Mouse (Mus musculus) heart, postnatal 14 days (tissue): Measurements from ENCODE around the gene Ephx3. TPM values are rescaled to one million over a fixed set of nuclear protein-coding genes. Genes with fewer than 3 reads are reported as not detected.

Experiments used
- total RNA-seq, 2 experiments: library from RNA; stranded (reverse); gene quantifications; 2 replicates each; pipeline ENCODE4 v1.2.3; 2021

Gene Ephx3
- total RNA-seq, 2 experiments from 2014 or later = 0.88 to 0.95 TPM

Other genes starting within 250 kb of the Ephx3 start
- 1 to 10 TPM; 7.9 to 8.6 TPM for gene Rrp1b, start 153.4 kb downstream of the Ephx3 start, total RNA-seq
- under 1 TPM; 0.76 to 0.83 TPM for gene Hsf2bp, start 153.2 kb downstream of the Ephx3 start, total RNA-seq
- 10 to 100 TPM; 43.3 to 44.2 TPM for gene Notch3, start 22.7 kb downstream of the Ephx3 start, total RNA-seq
- gene Brd4, start 95.2 kb upstream of the Ephx3 start, total RNA-seq = 10 to 100 TPM; 64.0 to 67.4 TPM
- gene Akap8, start 131.7 kb upstream of the Ephx3 start, total RNA-seq = 10 to 100 TPM; 50.0 to 62.5 TPM
- gene Akap8l, start 161.1 kb upstream of the Ephx3 start, total RNA-seq = 10 to 100 TPM; 49.2 to 57.1 TPM
- 10 to 100 TPM; 22.4 to 23.4 TPM for gene Wiz, start 199.9 kb upstream of the Ephx3 start, total RNA-seq
- gene Rasal3, start 214.0 kb upstream of the Ephx3 start, total RNA-seq = 1 to 10 TPM; 1.3 to 4.7 TPM
- under 1 TPM; 0.24 to 0.93 TPM for gene Pglyrp2, start 234.6 kb upstream of the Ephx3 start, total RNA-seq